Mouse (Mus musculus) kidney, adult 2 months (tissue): ENCODE measurements around the gene Pnpo. TPM values are rescaled to one million over a fixed set of nuclear protein-coding genes. Genes with fewer than 3 reads are reported as not detected.

ENCODE experiments used
- DNase-seq: peaks from one replicate; pipeline ENCODE4 v3.0.0; 2021
- H3K27ac ChIP-seq: fragments of 200-500 bp; 2 replicates; pipeline ENCODE4 v1.5.1; 2012; ENCODE audit warnings: low read depth, low read length, control low read depth, inconsistent platforms; ENCODE audit not compliant: insufficient read depth
- H3K27me3 ChIP-seq: fragments of 200-500 bp; replicated peaks from 2 replicates; pipeline ENCODE4 v1.6.1; 2012; ENCODE audit warnings: mild to moderate bottlenecking, moderate library complexity, low read length, inconsistent platforms; ENCODE audit not compliant: control insufficient read depth, insufficient read depth
- H3K36me3 ChIP-seq: fragments of 200-500 bp; 2 replicates; pipeline ENCODE4 v1.6.1; 2012; ENCODE audit warnings: mild to moderate bottlenecking, moderate library complexity, low read length, inconsistent platforms; ENCODE audit not compliant: control insufficient read depth, insufficient read depth
- H3K4me1 ChIP-seq: fragments of 200-500 bp; 2 replicates; pipeline ENCODE4 v1.6.1; 2011; ENCODE audit warnings: low read length; ENCODE audit not compliant: control insufficient read depth, insufficient read depth
- H3K4me3 ChIP-seq: fragments of 200-500 bp; 2 replicates; pipeline ENCODE4 v1.5.1; 2011; ENCODE audit warnings: mild to moderate bottlenecking, low read depth, low read length, control low read depth; ENCODE audit not compliant: insufficient read depth
- CTCF ChIP-seq: fragments of 200-500 bp; conservative IDR thresholded peaks from 2 replicates; pipeline ENCODE4 v1.5.1; 2011; ENCODE audit warnings: low read depth, mild to moderate bottlenecking, control low read depth, low read length, moderate library complexity, mixed read lengths; ENCODE audit not compliant: insufficient read depth, insufficient read length
- POLR2A ChIP-seq: fragments of 200-500 bp; IDR thresholded peaks from one replicate; pipeline ENCODE4 v1.6.1; 2011; ENCODE audit warnings: low read depth, low read length, control low read depth
- WGBS: fragments of 180-500 bp; shearing (Covaris S2); methylation state at CpG from one replicate; pipeline ENCODE4 v1.1.7; 2018; 5-methylcytosine and 5-hydroxymethylcytosine counted together
- polyA plus RNA-seq: library from polyadenylated mRNA; depleted of rRNA; stranded (reverse); fragments of >200 nt; gene quantifications from 2 replicates; pipeline ENCODE4 v1.2.3, GENCODE M21; 2012

Gene Pnpo
- polyA plus RNA-seq, 1 experiment, result 77.1 TPM

- H3K36me3 ChIP-seq, result no peaks in the 10 kb centered on the region; the same call in 1 of the 2 replicates
- H3K27ac ChIP-seq, result peak overlapping the region; percentile 100
- peak overlapping the region; percentile 85 for H3K4me3 ChIP-seq
- 5% methylated on average over 5 of the region's 5 CpGs for WGBS
- no peak for TF ChIP-seq POLR2A
- no peak for TF ChIP-seq CTCF
- H3K4me1 ChIP-seq, result peaks cover 15% of the 10 kb centered on the region
- H3K27me3 ChIP-seq, result no peaks in the 10 kb centered on the region
- peak; percentile 76 for DNase-seq
These were observed 15.1 kb downstream of the Pnpo start for GRCm38 (mm10) chr11:96928691-96929090.

GRCm38 (mm10) chr11:96928088-96928487, 15.7 kb downstream of the Pnpo start, which contains the start of gene Prr15l:
Gene Prr15l (plus strand): TSS chr11:96928104.
- Histone ChIP-seq H3K4me3 (peak within 1 kb of the TSS; percentile 85), H3K36me3 (no peaks in the 10 kb centered on the region; the same call in 1 of the 2 replicates), H3K4me1 (peaks cover 9% of the 10 kb centered on the region; the same call in 1 of the 2 replicates), H3K27me3 (no peaks in the 10 kb centered on the region), H3K27ac (peak within 1 kb of the TSS; percentile 100)
- DNase-seq, result no peak
- WGBS, result 39% methylated on average over 2 of the region's 2 CpGs
- no peak for TF ChIP-seq CTCF
- no peak for TF ChIP-seq POLR2A

GRCm38 (mm10) chr11:96926587-96926986, 17.2 kb downstream of the Pnpo start:
- WGBS, result 95% methylated on average over 5 of the region's 5 CpGs
- Histone ChIP-seq H3K27me3 (no peaks in the 10 kb centered on the region), H3K27ac (no peak overlapping the region), H3K4me1 (peaks cover 6% of the 10 kb centered on the region; the same call in 1 of the 2 replicates), H3K36me3 (no peaks in the 10 kb centered on the region), H3K4me3 (no peak overlapping the region)
- no peak for TF ChIP-seq CTCF
- no peak for TF ChIP-seq POLR2A
- DNase-seq, result no peak

GRCm38 (mm10) chr11:96925469-96926148, 18.2 kb downstream of the Pnpo start:
- Histone ChIP-seq H3K4me3 (no peak overlapping the region), H3K4me1 (peaks cover 6% of the 10 kb centered on the region; the same call in 1 of the 2 replicates), H3K27ac (peak overlapping the region; percentile 58; the same call in 1 of the 2 replicates), H3K36me3 (no peaks in the 10 kb centered on the region), H3K27me3 (no peaks in the 10 kb centered on the region)
- peak; percentile 76 for DNase-seq
- TF ChIP-seq POLR2A, result no peak
- no peak for TF ChIP-seq CTCF
- WGBS, result 60% methylated on average over 12 of the region's 12 CpGs

- TF ChIP-seq CTCF (no peak), POLR2A (no peak)
- no peaks in the 10 kb centered on the region for H3K27me3 ChIP-seq
- no peak overlapping the region for H3K27ac ChIP-seq
These were observed 18.9 kb downstream of the Pnpo start for GRCm38 (mm10) chr11:96924861-96925260.

GRCm38 (mm10) chr11:96919003-96919402, 24.8 kb downstream of the Pnpo start:
- DNase-seq, result no peak
- H3K4me1 ChIP-seq, result no peaks in the 10 kb centered on the region; the same call in 1 of the 2 replicates
- H3K36me3 ChIP-seq, result no peaks in the 10 kb centered on the region
- WGBS, result 67% methylated on average over 6 of the region's 6 CpGs
- TF ChIP-seq CTCF (no peak), POLR2A (no peak)
- H3K27me3 ChIP-seq, result no peaks in the 10 kb centered on the region
- H3K27ac ChIP-seq, result no peak overlapping the region
- no peak overlapping the region for H3K4me3 ChIP-seq

More at GRCm38 (mm10) chr11:96924861-96925260, 18.9 kb downstream of the Pnpo start:
- WGBS, result 86% methylated on average over 11 of the region's 11 CpGs
- no peaks in the 10 kb centered on the region for H3K36me3 ChIP-seq
- peaks cover 6% of the 10 kb centered on the region; the same call in 1 of the 2 replicates for H3K4me1 ChIP-seq
- no peak for DNase-seq
- H3K4me3 ChIP-seq, result no peak overlapping the region

- TF ChIP-seq CTCF, result no peak
- no peak for TF ChIP-seq POLR2A
- H3K27ac ChIP-seq, result no peak overlapping the region
- no peaks in the 10 kb centered on the region for H3K36me3 ChIP-seq
- no peak overlapping the region for H3K4me3 ChIP-seq
- H3K4me1 ChIP-seq, result no peaks in the 10 kb centered on the region; the same call in 1 of the 2 replicates
- H3K27me3 ChIP-seq, result no peaks in the 10 kb centered on the region
- no peak for DNase-seq
- WGBS, result 85% methylated on average over 6 of the region's 6 CpGs
These were observed 26.4 kb downstream of the Pnpo start for GRCm38 (mm10) chr11:96917415-96917814.
